Mouse (Mus musculus) ES-E14 (cell line): ENCODE results near the gene Amotl2. TPM values are rescaled to one million over a fixed set of nuclear protein-coding genes. Genes with fewer than 3 reads are reported as not detected.

Source experiments
- DNase-seq: peaks from one replicate; pipeline ENCODE4 v3.0.0-alpha.2; 2013; ENCODE audit warnings: low read depth, low spot score
- H3K27ac ChIP-seq: 2 replicates; pipeline ENCODE4 v1.5.1; 2012; ENCODE audit warnings: low read depth, mild to moderate bottlenecking, low read length, moderate library complexity, mixed read lengths; ENCODE audit not compliant: poor library complexity, insufficient read depth, severe bottlenecking
- H3K36me3 ChIP-seq: 2 replicates; pipeline ENCODE4 v1.6.1; 2012; ENCODE audit warnings: mild to moderate bottlenecking, low read length, moderate library complexity, mixed read lengths; ENCODE audit not compliant: control insufficient read depth, poor library complexity, insufficient read depth, severe bottlenecking
- H3K4me1 ChIP-seq, 2 experiments: fragments of 150-350 bp in 1 of 2; sonication (generic) in 1 of 2; 2 replicates each; pipeline ENCODE4 v1.6.1; 2012; ENCODE audit warnings: low read length in 2 of 2, mild to moderate bottlenecking in 1 of 2, mixed read lengths in 1 of 2; ENCODE audit not compliant: control insufficient read depth in 2 of 2, insufficient read depth in 2 of 2, poor library complexity in 1 of 2
- H3K4me3 ChIP-seq, 2 experiments: fragments of 150-350 bp in 1 of 2; sonication (generic) in 1 of 2; 2 replicates each; pipeline ENCODE4 v1.5.1; 2012; ENCODE audit warnings: low read length in 2 of 2, low read depth in 1 of 2, mild to moderate bottlenecking in 1 of 2, mixed read lengths in 1 of 2; ENCODE audit not compliant: insufficient read depth in 1 of 2, poor library complexity in 1 of 2, severe bottlenecking in 1 of 2
- H3K9ac ChIP-seq: 2 replicates; pipeline ENCODE4 v1.6.1; 2012; ENCODE audit warnings: low read depth, mild to moderate bottlenecking, low read length, mixed read lengths; ENCODE audit not compliant: poor library complexity, insufficient read depth, severe bottlenecking
- H3K9me3 ChIP-seq: fragments of 150-350 bp; sonication (generic); 2 replicates; pipeline ENCODE4 v1.6.1; 2012; ENCODE audit warnings: low read depth, mild to moderate bottlenecking, low read length; ENCODE audit not compliant: control insufficient read depth, insufficient read depth
- CHD2 ChIP-seq: IDR thresholded peaks from 2 replicates; pipeline ENCODE4 v1.6.1; 2014; ENCODE audit warnings: mild to moderate bottlenecking, low read depth, low read length, inconsistent platforms
- HCFC1 ChIP-seq: IDR thresholded peaks from 2 replicates; pipeline ENCODE4 v1.6.1; 2012; ENCODE audit warnings: low read length, inconsistent platforms, borderline replicate concordance; ENCODE audit not compliant: insufficient read depth
- MAFK ChIP-seq: IDR thresholded peaks from 2 replicates; pipeline ENCODE4 v1.6.1; 2014; ENCODE audit warnings: mild to moderate bottlenecking, low read depth, low read length, inconsistent platforms; ENCODE audit not compliant: insufficient read depth
- ZC3H11A ChIP-seq: IDR thresholded peaks from 2 replicates; pipeline ENCODE4 v1.6.1; 2012; ENCODE audit warnings: low read depth, mild to moderate bottlenecking, inconsistent platforms, low read length, borderline replicate concordance
- ZNF384 ChIP-seq: IDR thresholded peaks from 2 replicates; pipeline ENCODE4 v1.6.1; 2012; ENCODE audit warnings: low read depth, low read length, inconsistent platforms
- in situ Hi-C, 2 experiments: fragments of 600-800 bp; cut with MboI; formaldehyde crosslinking; loops; one replicate each; pipeline ENCODE4 v1.15.1; 2025; ENCODE audit warnings: low sequenced_read_pairs in 2 of 2, inconsistent platforms in 1 of 2; ENCODE audit not compliant: unreplicated experiment in 2 of 2
- total RNA-seq: library from RNA; depleted of rRNA; stranded (reverse); fragments of 300-350 nt; gene quantifications from 2 replicates; pipeline ENCODE4 v1.2.3, GENCODE M21; 2012

Gene Amotl2
- total RNA-seq, 1 experiment = 161 TPM

- in situ Hi-C loops = no loop called here
- H3K4me1 ChIP-seq = peaks cover 9 to 38% of the 10 kb centered on the region in 2 experiments
- H3K4me3 ChIP-seq = peak overlapping the region; percentile 38 to 84
- DNase-seq = no peak
- no peaks in the 10 kb centered on the region for H3K9me3 ChIP-seq
- TF ChIP-seq CHD2 (no peak), ZNF384 (no peak)
- H3K9ac ChIP-seq = peak overlapping the region; percentile 8; the same call in 1 of the 2 replicates
- H3K27ac ChIP-seq = no peak overlapping the region
- H3K36me3 ChIP-seq = peaks cover 44% of the 10 kb centered on the region
Measured at GRCm38 (mm10) chr9:102719936-102720566, 3.6 kb downstream of the Amotl2 start.

- no peak overlapping the region for H3K27ac ChIP-seq
- no peak for DNase-seq
- H3K9ac ChIP-seq = no peak overlapping the region; the same call in 1 of the 2 replicates
- no peak for TF ChIP-seq ZC3H11A
- no peak for TF ChIP-seq CHD2
- TF ChIP-seq ZNF384 = no peak
- TF ChIP-seq MAFK = no peak
- TF ChIP-seq HCFC1 = no peak
- peaks cover 9 to 40% of the 10 kb centered on the region in 2 experiments for H3K4me1 ChIP-seq
- H3K36me3 ChIP-seq = peaks cover 50% of the 10 kb centered on the region
- peak overlapping the region; percentile 38 to 84 for H3K4me3 ChIP-seq
- in situ Hi-C loops = no loop called here
- no peaks in the 10 kb centered on the region for H3K9me3 ChIP-seq
Measured at GRCm38 (mm10) chr9:102720567-102721167, 4.2 kb downstream of the Amotl2 start.

GRCm38 (mm10) chr9:102721406-102721978 lies 5.0 kb downstream of the Amotl2 start:
- Histone ChIP-seq H3K4me1 (peaks cover 5 to 38% of the 10 kb centered on the region in 2 experiments), H3K27ac (no peak overlapping the region), H3K9ac (no peak overlapping the region; the same call in 1 of the 2 replicates), H3K4me3 (0 out of 4 replicates have a peak overlapping the region, but pooled peaks of 1 of the 2 experiments have one; percentile 4), H3K9me3 (no peaks in the 10 kb centered on the region), H3K36me3 (peaks cover 50% of the 10 kb centered on the region)
- no peak for DNase-seq
- TF ChIP-seq ZC3H11A (no peak), HCFC1 (no peak), ZNF384 (no peak), MAFK (no peak), CHD2 (no peak)
- in situ Hi-C loops = no loop called here

GRCm38 (mm10) chr9:102722071-102722561 lies 5.6 kb downstream of the Amotl2 start:
- in situ Hi-C loops = no loop called here

More at GRCm38 (mm10) chr9:102722071-102722561, 5.6 kb downstream of the Amotl2 start:
- H3K36me3 ChIP-seq = peaks cover 55% of the 10 kb centered on the region
- DNase-seq = no peak
- H3K4me1 ChIP-seq = peaks cover 6 to 43% of the 10 kb centered on the region in 2 experiments
- H3K4me3 ChIP-seq = peak overlapping the region in 1 of 2 experiments; percentile 5; a peak in 1 of 4 replicates
- H3K9me3 ChIP-seq = no peaks in the 10 kb centered on the region
- TF ChIP-seq ZNF384 (no peak), HCFC1 (no peak), ZC3H11A (no peak), CHD2 (no peak), MAFK (no peak)
- no peak overlapping the region for H3K9ac ChIP-seq
- no peak overlapping the region for H3K27ac ChIP-seq
